27 mouse cellular contexts compared by ENCODE assay signal in genomic region chr19:21337201-21337600, GRCm38 (mm10).
"Had no signal": no experiment of that assay in that cellular context is flagged by ENCODE, and none has a peak within 500 bp of the region (broad histone marks: within the 10 kb centered on the region; RNA-seq: fewer than 3 reads in every experiment).

No protein-coding gene starts in this region.

- H3K36me3 ChIP-seq: embryonic facial prominence, embryonic 10.5 days; embryonic facial prominence, embryonic 12.5 days; embryonic facial prominence, embryonic 13.5 days; embryonic facial prominence, embryonic 15.5 days; forebrain, embryonic 10.5 days; forebrain, embryonic 12.5 days; forebrain, embryonic 15.5 days had no signal

- H3K4me1 ChIP-seq: embryonic facial prominence, embryonic 10.5 days; embryonic facial prominence, embryonic 12.5 days; embryonic facial prominence, embryonic 13.5 days; embryonic facial prominence, embryonic 15.5 days; forebrain, embryonic 10.5 days; forebrain, embryonic 12.5 days; forebrain, embryonic 15.5 days had no signal

- H3K9me3 ChIP-seq: embryonic facial prominence, embryonic 10.5 days; embryonic facial prominence, embryonic 12.5 days; embryonic facial prominence, embryonic 13.5 days; embryonic facial prominence, embryonic 15.5 days; forebrain, embryonic 10.5 days; forebrain, embryonic 12.5 days; forebrain, embryonic 13.5 days; forebrain, embryonic 15.5 days had no signal

- H3K27me3 ChIP-seq: embryonic facial prominence, embryonic 12.5 days; embryonic facial prominence, embryonic 13.5 days; embryonic facial prominence, embryonic 15.5 days; forebrain, embryonic 12.5 days; forebrain, embryonic 13.5 days; forebrain, embryonic 15.5 days had no signal

- DNase-seq: cerebellum, adult 18-20 months; cerebellum, adult 2 months; cerebellum, adult 8-10 months; cerebellum, adult 9-10 months; cerebellum, adult 9-11 months; cerebellum, postnatal 10 days; cerebellum, postnatal 14 days; cerebellum, postnatal 25 days; cerebellum, postnatal 36 days; embryo, embryonic 11 days; gastrocnemius, adult 2 months; gastrocnemius, postnatal 14 days; gastrocnemius, postnatal 25 days; gastrocnemius, postnatal 36 days; heart, adult 11 months; heart, adult 18-20 months; heart, adult 2 months had no signal

- H3K4me2 ChIP-seq: embryonic facial prominence, embryonic 12.5 days; embryonic facial prominence, embryonic 13.5 days; embryonic facial prominence, embryonic 15.5 days; forebrain, embryonic 12.5 days; forebrain, embryonic 13.5 days; forebrain, embryonic 15.5 days had no signal

- H3K4me3 ChIP-seq: embryonic facial prominence, embryonic 10.5 days; embryonic facial prominence, embryonic 12.5 days; embryonic facial prominence, embryonic 13.5 days; embryonic facial prominence, embryonic 15.5 days; erythroblast, embryonic 14.5 days; forebrain, embryonic 10.5 days; forebrain, embryonic 12.5 days; forebrain, embryonic 13.5 days; forebrain, embryonic 15.5 days; gastrocnemius, adult 2 months; heart, adult 2 months had no signal

- ATAC-seq: forebrain, embryonic 13.5 days; forebrain, embryonic 15.5 days; forebrain, embryonic 16.5 days had no signal

- H3K9ac ChIP-seq: embryonic facial prominence, embryonic 12.5 days; embryonic facial prominence, embryonic 13.5 days; embryonic facial prominence, embryonic 15.5 days; forebrain, embryonic 12.5 days; forebrain, embryonic 13.5 days; forebrain, embryonic 15.5 days had no signal

- H3K27ac ChIP-seq: embryonic facial prominence, embryonic 10.5 days; embryonic facial prominence, embryonic 12.5 days; embryonic facial prominence, embryonic 13.5 days; embryonic facial prominence, embryonic 15.5 days; forebrain, embryonic 10.5 days; forebrain, embryonic 12.5 days; forebrain, embryonic 13.5 days; forebrain, embryonic 15.5 days; gastrocnemius, adult 2 months; heart, adult 2 months had no signal
